Mouse (Mus musculus) urinary bladder, postnatal 25 days (tissue): ENCODE measurements around the gene Tmem38b.
"Not testable (repeated sequence)": the region's sequence is repeated elsewhere in the genome, so short reads cannot be mapped to it uniquely, and the experiment has no call there.

ENCODE experiments used
- DNase-seq: peaks from one replicate; pipeline ENCODE4 v3.0.0; 2022; ENCODE audit warnings: low spot score

Tmem38b gene

DNA sequence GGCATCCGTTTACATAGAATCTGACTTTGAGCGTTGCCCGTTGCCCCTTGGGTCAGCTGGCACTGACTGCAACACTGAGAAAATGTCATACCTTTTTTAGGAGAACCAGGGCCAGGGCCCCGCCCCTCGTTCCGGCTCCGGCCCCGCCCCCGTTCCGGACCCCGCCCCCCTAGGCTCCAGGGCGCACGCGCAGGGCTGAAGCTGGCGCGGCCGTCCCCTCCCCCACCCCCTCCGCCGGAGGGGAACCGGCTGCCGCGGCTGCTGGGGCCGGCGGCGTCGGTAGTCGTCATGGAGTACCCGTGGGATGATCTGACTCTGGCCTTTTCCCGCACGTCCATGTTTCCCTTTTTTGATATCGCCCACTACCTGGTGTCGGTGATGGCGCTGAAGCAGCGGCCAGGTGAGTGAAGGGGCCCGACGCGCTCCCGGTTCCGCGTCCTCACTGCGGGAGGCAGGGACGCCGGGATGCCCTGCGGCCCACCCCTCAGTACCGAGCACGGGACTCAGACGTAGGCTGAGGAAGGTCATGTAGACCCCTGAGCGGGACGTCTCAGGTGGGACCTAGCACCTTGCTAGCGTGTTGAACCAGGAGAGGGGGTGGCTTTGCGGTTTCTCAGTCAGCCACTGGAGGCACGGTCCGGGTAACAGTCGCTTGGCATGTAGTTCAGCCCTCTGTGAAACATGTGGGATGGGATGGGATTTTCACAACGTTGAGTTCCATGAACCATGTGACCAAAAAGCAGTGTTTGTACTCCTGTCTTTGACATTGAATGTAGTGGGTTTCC, at the start of gene Tmem38b:
Gene Tmem38b (plus strand): TSS at position 225 of the 785 bp plus-strand sequence.
- peak; percentile 75 for DNase-seq

DNA sequence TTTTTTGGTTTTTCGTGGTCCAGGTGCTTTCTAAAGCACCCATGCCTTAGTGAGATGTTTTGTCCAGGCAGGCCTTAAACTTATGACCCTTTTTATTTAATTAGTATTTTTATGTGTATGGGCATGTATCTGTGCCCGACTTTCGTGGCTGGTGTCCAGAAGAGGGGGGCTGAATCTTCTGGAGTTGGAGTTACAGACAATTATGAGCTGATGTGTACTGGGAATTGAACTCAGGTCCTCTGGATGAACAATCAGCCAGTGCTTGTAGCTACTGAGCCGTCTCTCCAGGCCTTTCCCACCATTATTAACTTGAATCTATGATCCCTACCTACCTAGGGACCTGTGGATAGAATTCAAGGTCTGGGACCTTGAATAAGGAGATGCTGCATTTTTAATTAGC, 44.4 kb upstream of the Tmem38b start:
- DNase-seq: no peak

DNA sequence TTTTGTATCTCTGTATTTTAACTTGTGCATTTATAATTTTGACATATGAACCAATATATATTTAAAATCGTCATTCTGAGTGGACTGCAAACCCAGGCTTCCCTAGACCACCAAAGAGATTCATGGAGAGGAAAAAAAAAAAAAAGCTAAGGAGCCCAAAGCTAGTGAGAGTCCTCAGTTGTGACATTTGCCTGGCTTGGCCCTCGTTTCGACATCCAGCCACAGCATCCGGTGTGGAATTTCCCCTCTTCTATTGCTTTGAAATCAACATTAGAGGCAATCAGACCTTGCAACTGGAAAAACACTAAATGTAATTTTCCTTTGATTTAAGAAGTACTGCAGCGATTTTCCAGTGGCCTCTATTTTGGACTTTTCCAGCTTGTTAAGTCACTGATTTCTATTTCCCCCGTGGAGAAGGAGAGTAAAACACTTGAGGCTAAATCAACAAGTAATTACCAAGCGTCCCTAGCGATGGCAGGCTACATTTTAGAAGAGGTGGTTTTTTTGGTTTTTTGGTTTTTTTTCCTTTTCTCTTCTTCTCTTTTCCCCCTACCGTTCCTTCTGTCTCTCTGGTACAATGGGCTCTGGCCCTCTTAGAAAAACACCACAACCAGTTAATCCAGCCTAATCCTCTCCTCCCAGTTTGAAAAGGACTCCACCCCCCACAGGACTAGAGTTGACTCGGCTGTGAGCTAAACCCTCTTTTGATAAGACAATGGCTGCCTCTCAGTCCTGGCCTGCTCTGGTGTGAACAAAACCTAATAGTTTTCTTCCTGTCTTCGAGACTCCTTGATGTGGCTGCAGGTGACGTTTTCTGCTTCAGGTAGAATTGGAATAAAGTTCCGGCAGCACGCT, 43.4 kb upstream of the Tmem38b start:
- DNase-seq: no peak

- DNase-seq: no peak
These were observed 40.0 kb upstream of the Tmem38b start for GRCm38 (mm10) chr4:53785746-53786398.

GRCm38 (mm10) chr4:53786851-53787250, 39.0 kb upstream of the Tmem38b start:
- no peak for DNase-seq

DNA sequence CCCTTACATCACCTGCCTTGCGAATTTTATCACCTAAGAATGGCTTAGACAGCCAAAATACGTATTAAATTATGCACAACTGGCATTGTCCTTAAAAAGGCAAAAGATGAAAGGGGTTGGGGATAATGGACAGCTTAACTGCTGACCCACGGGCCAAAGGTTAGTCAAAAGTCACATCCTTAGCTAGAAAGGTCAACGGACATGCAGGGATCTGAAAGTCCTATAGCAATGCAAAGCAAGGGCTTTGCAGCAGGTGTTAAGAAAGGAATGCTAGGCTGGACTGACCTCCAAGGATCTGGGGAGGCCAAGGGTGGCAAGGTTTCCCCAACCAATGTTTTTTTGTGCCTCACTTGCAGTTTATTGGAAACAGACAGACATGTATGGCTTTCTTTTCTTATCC, 36.5 kb upstream of the Tmem38b start:
- no peak for DNase-seq

DNA sequence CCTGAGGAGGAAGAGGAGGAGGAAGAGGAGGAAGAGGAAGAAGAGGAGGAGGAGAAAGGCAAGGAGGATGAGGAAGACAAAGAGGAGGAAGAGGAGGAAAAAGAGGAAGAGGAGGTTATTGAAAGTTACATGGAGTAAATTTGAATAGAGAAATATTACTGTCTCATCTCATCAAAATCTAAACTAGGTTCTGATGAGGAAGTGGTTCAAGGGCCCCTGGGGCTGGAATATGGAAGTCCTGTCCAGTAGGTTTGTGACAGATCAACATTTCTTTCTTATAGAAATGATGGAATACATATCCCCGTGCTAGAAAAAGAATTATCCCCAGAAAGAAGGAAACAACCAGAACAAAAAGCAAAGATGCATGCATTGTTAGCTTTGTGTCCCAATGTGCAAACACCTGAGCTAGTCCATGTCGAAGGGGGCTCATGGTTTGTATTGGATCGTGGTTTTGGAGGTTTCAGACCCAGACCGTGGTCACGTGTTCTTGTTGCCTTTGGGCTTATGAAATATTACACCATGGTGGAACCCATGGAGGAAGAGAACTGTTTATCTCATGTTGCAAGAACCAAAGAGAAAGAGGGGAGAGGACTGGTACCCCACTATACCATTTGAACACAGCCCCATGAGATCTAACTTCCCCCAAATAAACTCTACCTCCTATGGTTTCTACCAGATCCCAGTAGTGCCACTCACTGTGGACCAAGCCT, 31.4 kb upstream of the Tmem38b start:
- no peak for DNase-seq

DNA sequence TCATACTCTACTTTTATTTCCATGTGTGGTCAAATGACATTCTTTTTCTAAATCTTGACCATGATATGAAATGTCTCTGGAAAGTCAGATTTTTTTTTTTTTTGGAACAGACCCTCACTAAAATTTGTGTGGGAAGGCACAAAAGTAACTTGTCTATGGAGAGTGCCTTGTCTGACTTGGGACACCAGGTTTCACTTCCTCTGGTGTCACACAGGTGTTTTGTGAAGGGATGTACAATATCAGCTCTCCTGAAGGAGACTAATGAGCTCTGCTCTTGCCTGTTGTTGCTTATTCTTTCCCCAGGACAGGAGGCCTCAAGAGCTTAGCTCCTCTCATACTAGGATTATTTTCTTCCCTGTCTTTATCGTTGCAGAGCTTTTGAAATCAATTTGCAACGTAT, 30.8 kb upstream of the Tmem38b start:
- DNase-seq: no peak

- no peak for DNase-seq
These were observed 30.1 kb upstream of the Tmem38b start for GRCm38 (mm10) chr4:53795706-53796105.

DNA sequence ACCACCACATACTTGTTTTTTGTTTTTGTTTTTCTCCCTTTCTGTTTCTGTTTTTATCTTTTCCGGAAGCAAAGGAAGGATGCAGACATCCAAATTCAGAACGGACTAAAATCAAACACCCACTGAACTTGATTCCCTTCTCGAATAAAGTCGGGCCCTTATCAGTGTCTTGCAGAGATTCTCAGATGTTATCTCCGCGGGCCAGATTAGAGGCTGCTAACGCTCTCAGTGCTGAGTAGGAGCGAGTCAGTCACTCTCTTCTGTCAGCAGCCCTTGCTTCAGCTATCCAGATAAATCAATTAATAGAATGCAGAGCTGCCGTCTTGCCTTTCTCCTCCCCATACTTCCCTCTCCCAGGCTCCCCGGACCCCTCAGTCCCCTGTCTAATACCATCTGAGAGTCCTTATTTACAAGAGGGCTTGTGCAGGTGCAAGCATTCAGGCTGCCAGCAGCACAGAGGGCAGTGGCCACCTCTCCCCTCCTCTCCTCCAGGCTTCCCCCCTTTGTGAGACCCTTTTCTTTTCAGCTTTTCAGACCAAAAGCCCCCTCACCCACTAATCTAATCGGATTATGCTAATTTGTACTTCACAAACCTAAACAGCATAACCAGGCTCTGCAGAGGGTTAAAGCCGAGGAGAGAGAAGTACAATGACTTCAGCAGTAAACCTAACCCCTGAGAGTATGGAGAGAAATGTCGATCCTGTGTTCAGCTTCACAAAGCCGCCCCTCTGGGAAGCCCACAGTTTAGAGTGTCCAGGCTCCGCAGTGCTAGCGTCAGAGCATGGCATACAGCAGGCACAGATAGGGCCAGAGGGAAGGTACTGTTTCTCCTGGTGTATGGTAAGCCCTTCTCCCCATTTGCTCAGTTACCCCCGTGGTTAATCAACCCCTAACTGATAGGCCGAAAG, 28.7 kb upstream of the Tmem38b start:
- no peak for DNase-seq

DNA sequence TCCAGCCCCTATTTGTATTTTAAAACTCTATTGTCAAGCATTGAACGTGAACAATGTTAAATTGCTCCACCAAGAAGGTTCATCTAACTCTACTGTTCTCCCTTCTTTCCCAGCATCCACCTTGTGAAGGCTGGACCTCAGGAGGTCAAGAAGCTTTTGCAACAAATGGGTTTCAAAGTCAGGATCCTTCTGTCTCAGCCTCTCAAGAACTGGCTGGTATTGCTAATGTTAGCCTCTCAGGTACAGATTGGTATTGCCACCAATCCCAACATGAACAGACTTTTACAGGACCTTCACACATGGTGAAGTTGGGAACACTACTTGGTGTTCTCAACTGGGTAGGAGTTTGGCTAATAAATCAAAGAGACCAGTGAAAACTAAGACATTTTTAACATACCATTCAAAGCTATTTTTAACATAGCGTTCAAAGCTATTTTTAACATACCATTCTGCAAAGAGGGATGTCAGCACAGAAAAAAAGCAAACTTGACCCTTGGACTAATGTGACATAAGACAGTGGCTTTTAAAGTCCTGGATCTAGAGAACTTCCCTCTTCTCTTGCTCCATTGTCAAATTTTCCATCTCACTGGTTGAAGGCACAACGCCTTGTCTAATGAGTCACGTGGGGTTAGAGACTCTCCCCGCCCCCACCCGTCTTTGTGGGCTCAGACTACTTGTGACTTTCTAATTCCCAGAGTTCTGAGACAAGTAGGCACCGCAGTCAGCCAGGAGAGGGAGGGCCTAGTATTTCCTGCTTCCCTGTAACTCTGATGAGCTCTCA, 26.8 kb upstream of the Tmem38b start:
- no peak for DNase-seq

GRCm38 (mm10) chr4:53799753-53800152, 26.1 kb upstream of the Tmem38b start:
- DNase-seq: no peak

GRCm38 (mm10) chr4:53803674-53804073, 22.2 kb upstream of the Tmem38b start:
- DNase-seq: not testable (repeated sequence)

DNA sequence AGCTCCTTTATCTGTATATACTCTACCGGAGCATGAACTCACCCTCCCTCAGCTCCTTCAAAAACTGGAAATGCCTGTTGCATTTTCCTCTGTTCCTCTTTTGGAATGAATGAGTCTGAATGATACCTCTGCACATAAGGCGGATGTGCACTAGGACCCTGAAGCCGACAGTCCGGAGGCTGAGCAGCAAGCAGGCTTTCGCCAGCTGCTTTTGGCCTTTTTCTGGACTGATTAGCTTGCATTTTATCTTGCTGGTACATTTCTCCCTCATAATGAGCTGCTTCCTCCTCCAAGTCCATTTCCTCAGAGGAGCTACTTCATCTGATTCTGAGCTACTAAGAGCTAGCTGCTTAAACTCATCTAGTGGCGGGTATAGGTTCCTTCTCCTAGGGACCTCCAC, 19.4 kb upstream of the Tmem38b start:
- not testable (repeated sequence) for DNase-seq

DNA sequence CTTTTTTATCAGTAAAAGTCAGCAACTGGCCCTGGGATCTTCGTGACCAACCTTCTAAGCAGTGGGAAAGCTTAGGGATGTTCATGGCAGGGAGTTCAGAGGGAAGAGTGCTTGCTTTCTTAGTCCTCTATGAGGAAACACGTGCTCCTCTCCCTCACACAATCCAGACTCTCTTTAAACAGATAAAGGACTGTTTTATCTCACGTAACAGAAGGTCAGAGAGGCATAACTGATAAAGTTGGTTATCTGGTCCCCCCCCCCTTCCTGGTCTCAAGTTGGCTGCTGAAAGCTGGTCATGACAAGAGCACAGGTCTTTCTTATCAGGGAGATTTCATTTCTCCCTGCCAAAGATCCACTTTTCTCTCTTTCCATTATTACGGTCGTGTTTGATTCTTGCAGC, 7.5 kb upstream of the Tmem38b start:
- no peak for DNase-seq

DNA sequence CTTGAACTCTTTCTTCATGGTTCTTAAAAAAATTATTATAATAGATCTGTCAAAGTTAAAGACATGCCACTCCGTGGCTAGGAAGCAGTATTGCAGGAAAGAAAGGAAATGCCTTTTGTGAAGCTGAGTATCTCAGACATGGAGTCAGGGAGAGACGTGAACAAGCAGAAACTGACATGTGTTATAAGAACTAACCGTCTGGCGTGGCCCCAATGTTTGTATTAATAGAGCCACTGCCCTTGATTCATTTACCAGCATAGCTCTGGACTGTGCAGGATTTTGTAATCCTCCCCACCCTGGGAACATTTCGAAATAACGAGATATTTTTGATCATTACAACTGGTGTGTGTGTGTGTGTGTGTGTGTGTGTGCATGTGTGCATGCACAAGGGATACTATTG, 2.1 kb upstream of the Tmem38b start:
- DNase-seq: peak; percentile 33

DNA sequence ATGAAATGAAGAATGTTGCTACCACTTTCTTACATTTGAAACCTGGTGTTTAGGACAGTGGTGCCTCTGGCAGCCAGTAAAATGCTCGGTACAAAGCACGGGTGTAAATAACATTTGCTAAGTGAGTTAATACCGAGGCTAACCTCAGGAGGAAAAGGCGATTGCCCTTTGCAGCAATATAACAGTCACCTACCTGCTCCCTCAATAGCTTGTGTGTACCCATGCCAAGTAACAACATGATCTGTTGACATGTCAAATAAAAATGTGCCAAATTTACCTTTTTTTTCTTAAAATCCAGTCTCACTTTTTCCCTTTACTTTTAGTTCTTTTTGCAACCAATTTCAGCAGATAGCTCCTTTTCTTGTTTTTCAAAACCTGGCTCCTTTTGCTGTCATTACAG, 1.0 kb upstream of the Tmem38b start:
- no peak for DNase-seq

GRCm38 (mm10) chr4:53826641-53827248, 900 bp downstream of the Tmem38b start:
- no peak for DNase-seq

GRCm38 (mm10) chr4:53827869-53828268, 2.0 kb downstream of the Tmem38b start:
- DNase-seq: no peak

DNA sequence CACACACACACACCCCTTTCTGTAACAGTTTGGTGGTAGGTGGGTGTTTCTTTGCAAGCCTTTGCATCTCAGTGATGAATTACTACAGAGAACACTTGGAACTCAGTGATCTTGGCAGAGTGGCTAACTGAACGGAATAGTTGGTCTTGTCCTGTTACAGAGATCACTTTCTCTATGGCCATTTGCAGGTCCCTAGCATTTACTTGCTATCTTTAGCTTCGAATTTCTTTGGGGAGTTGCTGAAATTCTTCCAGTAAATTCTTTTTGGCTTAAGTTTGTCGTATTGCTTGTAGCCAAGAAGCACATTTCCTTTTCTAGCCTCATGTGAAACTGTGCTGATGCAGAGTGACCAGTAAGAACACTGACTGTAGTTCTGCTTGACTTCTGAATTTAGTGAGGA, 3.1 kb downstream of the Tmem38b start:
- no peak for DNase-seq
